Mouse (Mus musculus) gastrocnemius, adult 18-20 months (tissue): ENCODE results near the gene Ssbp3. TPM values are rescaled to one million over a fixed set of nuclear protein-coding genes. Genes with fewer than 3 reads are reported as not detected.

Source experiments
- DNase-seq: peaks from one replicate; pipeline ENCODE4 v3.0.0; 2021; ENCODE audit warnings: low spot score
- total RNA-seq, 2 experiments: library from RNA; stranded (reverse); gene quantifications; 2 replicates each; pipeline ENCODE4 v1.2.3; 2021

Ssbp3 gene
- total RNA-seq, 2 experiments from 2014 or later = 20.5 to 25.5 TPM

- no peak for DNase-seq
Measured at GRCm38 (mm10) chr4:107091696-107092095, 181.2 kb downstream of the Ssbp3 start.

DNA sequence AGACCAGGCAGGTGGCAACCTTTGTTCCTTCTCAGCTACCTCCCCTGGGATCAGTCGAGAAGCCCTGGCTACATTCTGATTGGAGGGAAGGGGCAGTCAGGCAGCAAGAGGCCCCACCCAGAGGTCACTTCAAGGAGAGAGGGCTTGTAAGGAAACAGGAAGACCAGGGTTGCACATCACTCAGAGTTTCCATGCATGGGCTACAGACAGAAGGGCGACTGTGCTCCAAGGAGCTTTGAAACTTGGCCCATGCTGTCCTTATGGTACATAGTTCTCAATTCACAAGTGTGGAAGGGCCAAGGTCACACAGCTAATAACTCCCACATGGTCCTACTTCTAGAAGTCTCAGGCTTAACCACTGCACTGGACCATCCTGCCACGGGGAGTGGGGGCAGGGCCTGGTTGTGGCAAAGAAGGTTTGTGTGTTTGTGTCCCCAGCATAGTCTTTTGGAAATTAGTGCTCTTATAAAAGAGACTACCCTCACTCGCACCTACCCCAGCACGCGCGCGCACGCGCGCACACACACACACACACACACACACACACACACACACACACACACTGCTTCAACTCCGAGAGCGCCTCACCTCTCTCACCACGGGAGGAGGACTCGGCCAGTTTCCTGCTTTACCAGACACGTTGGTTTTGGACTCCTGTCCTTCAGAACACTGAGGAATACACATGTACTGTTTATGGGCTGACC lies 184.1 kb downstream of the Ssbp3 start:
- DNase-seq = no peak

DNA sequence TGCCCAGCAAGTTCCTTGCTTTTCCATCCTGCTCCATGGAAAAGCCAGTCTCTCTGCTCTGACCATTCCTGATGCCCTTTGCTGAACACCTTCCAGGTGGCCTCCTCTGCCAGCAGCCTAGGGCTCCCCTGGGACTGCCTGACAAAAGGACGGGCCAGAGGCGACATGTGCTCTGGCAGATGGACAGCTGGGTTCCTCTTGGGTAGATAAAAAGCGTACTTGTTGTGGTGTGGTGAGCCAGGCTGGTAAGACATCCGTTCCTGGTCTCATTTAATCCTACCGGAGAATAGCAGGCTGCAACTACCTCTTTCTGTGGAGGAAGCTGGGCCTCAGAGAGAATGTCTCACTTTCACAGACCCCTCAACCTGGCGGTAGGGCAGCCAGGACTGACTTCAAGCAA lies 185.5 kb downstream of the Ssbp3 start:
- no peak for DNase-seq

- no peak for DNase-seq
Measured at GRCm38 (mm10) chr4:107096841-107097373, 186.4 kb downstream of the Ssbp3 start, which contains the start of gene Cdcp2. Gene Cdcp2 (plus strand): TSS chr4:107096891.

- DNase-seq = no peak
Measured at GRCm38 (mm10) chr4:107097871-107098270, 187.4 kb downstream of the Ssbp3 start.

- no peak for DNase-seq
Measured at GRCm38 (mm10) chr4:107098375-107098774, 187.9 kb downstream of the Ssbp3 start.

- DNase-seq = no peak
Measured at GRCm38 (mm10) chr4:107098791-107099525, 188.5 kb downstream of the Ssbp3 start.

Other genes with a start within 250 kb of the Ssbp3 start
- gene Ttc4, start 231.8 kb upstream of the Ssbp3 start, total RNA-seq = 10 to 100 TPM; 26.1 to 27.5 TPM
- under 1 TPM; 0.09 to 0.50 TPM for gene Mroh7, start 179.8 kb upstream of the Ssbp3 start, total RNA-seq
- not detected for gene Fam151a, start 176.8 kb upstream of the Ssbp3 start, total RNA-seq
- gene Acot11, start 105.7 kb upstream of the Ssbp3 start, total RNA-seq = 10 to 100 TPM in 1 of 2 experiments, 1 to 10 TPM in 1; 9.9 to 13.2 TPM
- gene Mrpl37, start 156.2 kb downstream of the Ssbp3 start, total RNA-seq = 10 to 100 TPM; 79.4 to 83.1 TPM
- gene Cyb5rl, start 156.3 kb downstream of the Ssbp3 start, total RNA-seq = 10 to 100 TPM; 15.0 to 18.4 TPM
- gene Cdcp2, start 186.2 kb downstream of the Ssbp3 start, total RNA-seq = not detected